Mouse (Mus musculus): ENCODE results near the gene Mcur1. TPM values are rescaled to one million over a fixed set of nuclear protein-coding genes. Genes with fewer than 3 reads are reported as not detected.

The Mcur1 gene
- polyA plus RNA-seq, 1 experiment from 2014 or later: 9.5 TPM

DNA sequence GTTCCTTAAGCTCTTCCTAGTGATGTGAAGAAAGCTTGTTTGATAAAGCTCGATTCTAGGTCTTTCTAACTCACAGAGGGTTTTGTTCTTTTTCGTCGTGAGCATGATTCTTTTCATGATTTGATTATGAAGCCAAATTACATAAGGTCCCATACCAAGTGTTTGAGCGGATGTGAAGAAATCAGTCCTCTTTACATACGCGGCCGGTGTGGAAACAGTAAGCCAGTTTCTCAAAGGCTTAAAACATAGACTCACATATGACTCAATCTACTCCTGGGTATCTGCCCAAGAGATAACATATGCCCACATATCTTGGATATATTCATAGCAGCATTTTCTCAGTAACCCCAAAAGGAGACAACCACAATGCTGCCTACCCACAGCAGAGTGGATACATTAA is 66.3 kb downstream of the Mcur1 start:
- no peak for ATAC-seq (ENCODE audit: low FRiP score)
- no peaks in the 10 kb centered on the region for H3K27me3 ChIP-seq (ENCODE audit: control insufficient read depth, insufficient read depth, low read length)

DNA sequence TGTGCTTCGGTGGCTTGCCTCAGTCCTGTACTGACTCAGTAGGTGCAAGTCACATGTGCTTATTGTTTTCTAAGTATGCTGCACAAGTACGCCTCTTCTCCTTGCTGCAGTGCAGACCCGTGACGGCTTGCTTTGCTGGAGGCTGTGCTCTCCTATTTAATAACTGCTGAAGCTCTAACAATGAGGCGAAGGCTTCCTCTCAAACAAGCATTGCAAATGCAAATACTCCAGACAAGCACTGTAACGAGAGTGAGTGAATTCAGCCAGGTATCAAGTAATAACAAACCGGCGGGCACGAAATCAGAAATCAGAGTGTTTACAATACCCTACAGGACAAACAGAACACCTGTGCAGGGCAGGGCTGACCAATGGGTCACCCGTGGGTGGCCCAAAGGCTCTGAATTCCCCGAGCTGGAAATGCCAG is 66.9 kb downstream of the Mcur1 start:
- 58% methylated on average over 11 of the region's 11 CpGs for WGBS
- no peaks in the 10 kb centered on the region for H3K27me3 ChIP-seq (ENCODE audit: control insufficient read depth, insufficient read depth, low read length)
- H3K4me1 ChIP-seq (replicated peaks; ENCODE audit: control insufficient read depth, insufficient read depth, low read length): 0 out of 2 replicates have a peak, but pooled peaks cover 5% of the 10 kb centered on the region
- no peak overlapping the region for H3K4me3 ChIP-seq (replicated peaks; ENCODE audit: low read length)
- H3K9ac ChIP-seq: no peak overlapping the region
- peak overlapping the region; percentile 9; the same call in 1 of the 2 replicates for H3K27ac ChIP-seq
- no peaks in the 10 kb centered on the region for H3K36me3 ChIP-seq (replicated peaks; ENCODE audit: control insufficient read depth, insufficient read depth)
- no peak overlapping the region for H3K4me2 ChIP-seq (replicated peaks)
- no peaks in the 10 kb centered on the region for H3K9me3 ChIP-seq (ENCODE audit: control insufficient read depth, low read length)
- no peak for DNase-seq (ENCODE audit: low spot score)
- peak; percentile 77; the same call in 1 of the 2 replicates for ATAC-seq (ENCODE audit: low FRiP score)

More for the DNA sequence above, 66.3 kb downstream of the Mcur1 start:
- Histone ChIP-seq H3K4me3 (replicated peaks; ENCODE audit: low read length) (no peak overlapping the region), H3K9ac (no peak overlapping the region), H3K9me3 (ENCODE audit: control insufficient read depth, low read length) (no peaks in the 10 kb centered on the region), H3K4me1 (replicated peaks; ENCODE audit: control insufficient read depth, insufficient read depth, low read length) (0 out of 2 replicates have a peak, but pooled peaks cover 5% of the 10 kb centered on the region), H3K27ac (peak overlapping the region; percentile 9; the same call in 1 of the 2 replicates), H3K4me2 (replicated peaks) (no peak overlapping the region), H3K36me3 (replicated peaks; ENCODE audit: control insufficient read depth, insufficient read depth) (no peaks in the 10 kb centered on the region)
- WGBS: 92% methylated on average over 7 of the region's 7 CpGs
- DNase-seq (ENCODE audit: low spot score): no peak

Other genes with a start within 250 kb of the Mcur1 start
- gene Sirt5, start 194.7 kb downstream of the Mcur1 start, polyA plus RNA-seq (2014; fragmentation: Nextera tagmentation; extraction: Ambion mirVana): 30.3 and 30.5 TPM in 2 replicates
- 161 and 195 TPM in 2 replicates for gene Nol7, start 161.8 kb downstream of the Mcur1 start, polyA plus RNA-seq (2014; fragmentation: Nextera tagmentation; extraction: Ambion mirVana)
- 14.8 and 16.8 TPM in 2 replicates for gene Ranbp9, start 78.9 kb downstream of the Mcur1 start, polyA plus RNA-seq (2014; fragmentation: Nextera tagmentation; extraction: Ambion mirVana)
- gene Rnf182, start 55.5 kb upstream of the Mcur1 start, polyA plus RNA-seq (2014; fragmentation: Nextera tagmentation; extraction: Ambion mirVana): 35.6 and 35.8 TPM in 2 replicates
- 30.8 and 32.7 TPM in 2 replicates for gene Cd83, start 224.6 kb upstream of the Mcur1 start, polyA plus RNA-seq (2014; fragmentation: Nextera tagmentation; extraction: Ambion mirVana)